Mouse (Mus musculus) right cerebral cortex, postnatal 25 days (tissue): ENCODE data around the gene Krt80.
A peak's percentile ranks its signal among the peaks of the same experiment; 100 is the strongest.

Experiments used
- DNase-seq: peaks from one replicate; pipeline ENCODE4 v3.0.0; 2022

The Krt80 gene

GRCm38 (mm10) chr15:101374879-101375278 is 4.9 kb upstream of the Krt80 start:
- no peak for DNase-seq

DNA sequence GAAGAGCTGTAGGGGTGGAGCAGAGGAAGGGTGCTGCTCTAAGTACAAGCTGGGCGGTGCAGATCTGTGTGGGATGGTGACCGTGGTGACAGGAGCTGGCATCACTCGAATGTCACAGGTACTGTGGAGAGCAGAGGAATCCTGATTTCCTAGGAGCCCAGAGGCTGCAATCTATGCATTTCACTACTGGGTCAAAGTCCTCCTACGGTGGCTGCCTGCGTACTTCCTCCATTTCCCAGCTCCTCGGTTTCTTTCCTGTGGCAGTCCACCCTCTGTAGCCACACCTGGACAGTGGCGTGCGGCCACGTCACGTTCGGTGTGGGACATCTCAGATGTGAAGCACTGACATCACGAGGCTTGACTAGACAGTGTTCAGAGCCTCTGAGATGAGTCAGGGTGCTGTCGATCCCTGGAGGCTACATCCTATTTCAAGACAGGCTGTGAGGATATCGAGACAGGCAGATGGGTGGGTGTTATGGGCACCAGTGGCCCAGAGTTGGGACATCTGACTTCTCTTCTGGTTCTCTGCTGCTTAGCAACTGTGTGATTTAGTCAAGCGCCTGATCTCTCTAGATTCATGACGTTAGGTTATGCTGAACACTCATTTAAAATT is 3.4 kb upstream of the Krt80 start:
- no peak for DNase-seq

GRCm38 (mm10) chr15:101372131-101372977 is 2.4 kb upstream of the Krt80 start:
- no peak for DNase-seq

GRCm38 (mm10) chr15:101371141-101371985 is 1.4 kb upstream of the Krt80 start:
- no peak for DNase-seq

DNA sequence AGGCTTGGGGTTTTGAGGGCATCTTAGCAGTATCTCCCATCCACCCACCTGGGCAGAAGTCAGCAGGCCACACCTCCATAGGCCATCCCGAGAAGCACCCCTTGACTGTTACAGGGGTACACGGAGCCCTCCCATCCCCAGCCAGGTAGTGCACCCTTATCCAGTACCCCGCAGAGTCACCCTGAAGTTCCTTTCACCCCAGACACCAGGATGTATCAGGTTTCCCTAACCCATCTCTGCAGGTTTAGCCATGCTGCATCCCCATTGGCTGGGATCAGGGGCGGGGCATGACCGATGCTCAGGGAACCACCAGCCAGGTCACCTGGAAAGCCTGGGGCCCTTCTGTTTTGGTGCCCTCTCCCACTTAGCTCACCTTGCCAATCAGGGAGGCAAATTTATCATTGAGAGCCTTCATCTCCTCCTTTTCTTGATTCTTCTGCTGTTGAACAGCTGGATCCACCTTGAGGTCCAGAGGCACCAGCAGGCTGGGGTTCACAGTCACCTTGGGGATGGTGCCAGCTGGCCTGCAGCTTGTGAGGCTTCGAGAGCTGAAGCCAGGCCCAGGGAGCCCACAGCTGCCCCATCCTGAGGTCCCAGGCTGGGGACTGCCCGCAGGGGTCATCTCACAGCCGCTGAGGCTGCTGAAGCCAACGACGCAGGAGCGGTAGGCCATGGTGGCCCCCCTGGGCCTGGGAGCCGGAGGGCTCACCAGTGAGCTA is 421 bp downstream of the Krt80 start:
- no peak for DNase-seq

GRCm38 (mm10) chr15:101368502-101369381 is 1.2 kb downstream of the Krt80 start:
- no peak for DNase-seq

GRCm38 (mm10) chr15:101368015-101368414 is 1.9 kb downstream of the Krt80 start:
- DNase-seq, result no peak

GRCm38 (mm10) chr15:101367497-101367896 is 2.5 kb downstream of the Krt80 start:
- no peak for DNase-seq

DNA sequence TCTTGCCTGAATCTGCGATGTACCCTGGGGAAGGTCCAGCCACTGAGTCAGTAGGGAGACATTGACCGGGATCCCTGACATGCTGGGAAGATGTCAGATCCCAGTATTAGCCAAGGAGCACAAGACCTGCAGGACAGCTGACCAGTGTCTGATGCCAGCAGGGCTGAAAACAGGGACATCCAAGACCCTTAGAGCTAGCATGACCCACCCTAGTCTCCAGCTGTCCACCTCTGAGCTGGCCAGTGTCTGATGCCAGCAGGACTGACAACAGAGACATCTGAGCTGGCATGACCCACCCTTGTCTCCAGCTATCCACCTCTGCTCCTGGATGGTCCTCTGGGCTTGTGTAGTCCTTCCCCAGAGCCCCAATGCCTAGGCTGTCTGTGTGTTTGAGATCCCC is 3.0 kb downstream of the Krt80 start:
- no peak for DNase-seq

- no peak for DNase-seq
Observed at GRCm38 (mm10) chr15:101366482-101366881, 3.5 kb downstream of the Krt80 start.

DNA sequence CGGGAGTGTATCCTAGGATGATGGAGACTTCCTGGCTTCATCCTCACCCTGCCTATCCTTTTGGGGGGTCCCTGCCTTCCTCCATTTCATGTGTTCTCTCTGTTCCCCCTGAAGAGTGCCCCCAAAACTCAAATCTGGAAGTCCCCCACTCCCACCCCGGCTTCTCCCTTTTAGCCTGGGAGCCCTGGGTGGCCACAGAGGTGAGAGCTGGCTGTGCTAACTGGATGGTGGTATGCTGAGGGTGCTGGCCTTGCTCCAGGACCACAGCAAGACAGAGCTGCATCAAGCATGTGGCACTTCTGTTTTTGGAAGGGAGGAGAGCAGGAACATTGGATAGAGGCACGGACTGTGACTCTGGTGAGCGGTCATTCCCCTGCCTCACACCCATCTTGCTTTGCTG is 4.2 kb downstream of the Krt80 start:
- no peak for DNase-seq

DNA sequence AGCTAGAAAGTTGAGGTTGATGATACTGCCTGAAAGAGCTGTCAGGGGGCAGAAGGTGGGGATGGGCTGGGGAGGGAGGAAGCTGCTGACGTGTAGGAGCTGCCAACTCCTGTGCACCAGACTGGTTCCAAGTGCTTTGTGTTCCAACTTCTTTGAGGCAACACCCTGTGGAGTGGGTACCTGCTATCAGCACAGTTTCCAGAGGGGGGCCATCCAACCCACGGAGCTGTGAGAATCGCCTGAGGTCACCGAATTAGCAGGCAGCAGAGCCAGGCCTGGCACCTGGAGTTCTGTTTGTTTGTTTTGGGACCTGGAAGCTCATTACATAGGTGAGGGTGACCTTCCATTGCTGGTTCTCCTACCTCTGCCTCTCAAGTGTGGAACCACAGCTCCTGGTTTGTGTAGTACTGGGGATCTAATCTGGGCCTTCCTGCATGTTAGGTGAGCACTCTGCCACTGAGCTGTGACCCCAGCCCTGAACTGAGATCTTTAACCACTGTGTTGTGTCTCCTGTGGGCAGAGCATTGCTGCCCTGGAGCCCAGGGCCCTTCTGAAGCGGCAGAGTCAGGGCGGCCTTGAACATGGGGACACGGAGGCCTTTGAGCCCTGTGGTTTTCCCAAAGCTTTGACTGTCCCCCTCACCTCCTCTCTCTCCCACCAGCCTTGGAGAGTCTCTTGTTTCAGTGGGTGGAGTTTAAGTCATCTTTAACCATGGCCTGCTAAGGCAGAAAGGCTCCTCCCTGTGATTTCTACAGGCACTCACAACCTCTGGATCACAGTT is 4.9 kb downstream of the Krt80 start:
- no peak for DNase-seq

DNA sequence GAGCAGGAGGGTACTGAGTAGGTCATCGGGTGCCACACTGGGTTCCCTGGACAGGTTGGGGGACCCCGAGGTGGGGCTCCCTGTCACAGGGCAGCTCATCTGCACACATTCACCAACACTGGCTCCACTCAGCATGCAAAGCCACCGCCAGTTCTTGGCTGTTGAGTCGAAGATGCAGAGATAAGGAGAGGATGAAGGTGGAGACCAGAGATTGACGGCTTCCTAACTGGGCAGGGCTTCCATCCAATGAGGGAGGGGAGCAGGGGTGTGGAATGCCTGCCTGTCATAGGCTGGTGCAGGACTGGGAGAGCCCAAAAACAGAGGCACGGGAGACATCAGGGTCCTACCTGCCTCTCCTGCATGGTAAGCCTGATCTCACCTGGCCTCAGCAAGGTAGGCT is 5.5 kb downstream of the Krt80 start:
- DNase-seq, result no peak

GRCm38 (mm10) chr15:101363933-101364332 is 6.0 kb downstream of the Krt80 start:
- DNase-seq, result no peak

DNA sequence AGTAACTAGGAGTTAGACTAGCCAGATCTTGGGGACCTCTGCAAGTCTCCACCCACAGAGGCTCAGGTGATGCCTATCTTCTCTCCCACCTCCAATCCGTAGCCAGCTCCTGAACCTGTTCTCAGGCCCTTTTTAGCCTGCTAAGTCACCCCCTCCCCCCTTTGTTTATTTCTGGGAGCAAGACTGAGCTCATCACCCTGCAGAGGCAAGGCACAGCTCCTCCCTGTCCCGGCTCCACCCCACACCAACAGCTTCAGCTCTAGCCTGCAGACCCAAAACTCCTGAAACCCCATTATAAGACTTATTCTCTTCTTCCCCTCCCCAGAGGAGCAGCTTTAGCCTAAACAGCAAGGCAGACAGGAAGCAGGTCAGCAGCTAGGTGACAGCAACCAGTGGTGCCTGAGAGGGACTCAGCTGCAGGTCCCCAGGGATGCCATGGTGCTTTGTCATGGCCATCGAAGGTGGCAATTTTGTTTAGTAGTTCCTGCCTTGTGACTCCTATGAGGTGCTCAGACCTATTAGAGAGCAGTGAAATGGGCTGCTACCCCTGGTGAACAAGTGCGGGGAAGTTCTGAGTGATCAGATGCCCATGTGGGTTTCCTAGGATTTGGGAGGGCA is 7.5 kb downstream of the Krt80 start:
- DNase-seq, result no peak

GRCm38 (mm10) chr15:101355382-101355786 is 14.6 kb downstream of the Krt80 start:
- DNase-seq, result peak; percentile 38

DNA sequence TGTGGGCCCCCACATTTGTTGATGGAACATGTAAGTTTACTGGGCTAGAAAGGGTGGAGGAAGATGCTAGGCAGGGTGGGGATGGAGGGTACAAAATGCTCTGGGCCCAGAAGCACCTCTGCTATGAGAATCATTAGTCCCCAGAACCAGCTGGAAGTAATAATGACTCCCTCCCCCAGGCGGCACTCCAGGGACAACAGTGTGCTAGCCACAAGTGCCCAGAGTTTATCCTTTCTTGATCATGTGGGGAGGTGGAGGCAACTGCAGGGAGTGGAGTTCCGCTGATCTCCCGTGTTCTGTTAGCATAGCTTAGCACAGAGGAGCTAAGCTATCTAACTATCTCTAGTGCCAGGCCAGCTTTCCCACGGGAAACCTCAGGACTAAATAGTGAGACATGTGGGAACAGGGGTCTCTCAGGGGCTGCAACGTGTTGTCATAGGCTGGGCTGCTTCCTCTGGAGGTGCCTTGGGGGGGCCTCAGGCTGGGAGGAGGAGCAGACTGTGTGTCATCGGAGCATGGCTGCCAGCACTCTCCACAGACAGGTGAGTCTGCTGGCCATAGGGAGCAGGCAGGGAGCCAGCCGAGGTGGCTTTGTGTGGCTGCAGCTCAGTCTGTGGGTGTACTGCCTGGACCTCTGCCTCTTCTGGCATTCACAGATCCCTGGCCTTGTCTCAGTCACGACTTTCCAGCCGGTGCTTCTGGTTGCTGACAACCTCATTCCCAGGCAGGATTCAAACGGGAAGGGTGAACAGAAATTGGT is 17.1 kb downstream of the Krt80 start:
- no peak for DNase-seq

GRCm38 (mm10) chr15:101352047-101352446 is 17.9 kb downstream of the Krt80 start:
- no peak for DNase-seq

GRCm38 (mm10) chr15:101341797-101342515 is 28.0 kb downstream of the Krt80 start:
- DNase-seq, result peak; percentile 66
